Mouse (Mus musculus): Measurements from ENCODE around the gene Adrb1. TPM values are rescaled to one million over a fixed set of nuclear protein-coding genes. Genes with fewer than 3 reads are reported as not detected.

Adrb1 gene
- total RNA-seq, 4 experiments from 2014 or later: 1.5 to 3.1 (median 2.4) TPM

GRCm38 (mm10) chr19:56703238-56704097 is 18.5 kb upstream of the Adrb1 start:
- DNase-seq: no peak

DNA sequence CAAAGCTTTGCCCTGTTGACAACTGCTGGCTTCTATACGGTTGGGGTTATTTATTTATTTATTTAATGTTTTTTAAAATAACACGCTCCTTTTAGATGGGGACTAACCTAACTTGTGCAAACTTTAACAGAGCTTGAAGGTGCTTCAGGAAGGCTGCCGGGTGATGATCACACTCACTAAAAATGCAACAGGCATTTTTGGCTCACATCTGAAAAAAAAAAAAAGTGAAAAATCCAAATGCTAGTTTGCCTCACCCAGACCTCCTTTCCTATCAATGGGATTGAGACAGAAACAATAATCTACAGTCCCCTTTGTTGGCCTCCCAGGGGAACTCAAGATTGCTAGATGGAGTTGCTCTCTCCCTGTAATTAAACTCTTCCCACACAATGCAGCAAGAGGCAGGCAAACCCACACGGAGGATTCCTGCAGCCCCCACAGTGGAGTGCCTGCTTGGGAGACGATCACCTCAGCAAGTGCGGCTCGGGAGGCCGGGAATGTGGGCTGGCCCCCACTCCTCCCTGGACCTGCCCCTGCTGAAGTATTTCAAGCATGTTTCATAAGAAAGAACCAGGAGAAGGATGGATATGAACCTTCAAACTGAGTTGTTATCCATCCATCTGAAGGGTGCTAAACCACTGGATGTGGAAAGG is 16.8 kb upstream of the Adrb1 start:
- no peak for DNase-seq

- DNase-seq: no peak
These were observed 13.2 kb upstream of the Adrb1 start for GRCm38 (mm10) chr19:56708794-56709193.

DNA sequence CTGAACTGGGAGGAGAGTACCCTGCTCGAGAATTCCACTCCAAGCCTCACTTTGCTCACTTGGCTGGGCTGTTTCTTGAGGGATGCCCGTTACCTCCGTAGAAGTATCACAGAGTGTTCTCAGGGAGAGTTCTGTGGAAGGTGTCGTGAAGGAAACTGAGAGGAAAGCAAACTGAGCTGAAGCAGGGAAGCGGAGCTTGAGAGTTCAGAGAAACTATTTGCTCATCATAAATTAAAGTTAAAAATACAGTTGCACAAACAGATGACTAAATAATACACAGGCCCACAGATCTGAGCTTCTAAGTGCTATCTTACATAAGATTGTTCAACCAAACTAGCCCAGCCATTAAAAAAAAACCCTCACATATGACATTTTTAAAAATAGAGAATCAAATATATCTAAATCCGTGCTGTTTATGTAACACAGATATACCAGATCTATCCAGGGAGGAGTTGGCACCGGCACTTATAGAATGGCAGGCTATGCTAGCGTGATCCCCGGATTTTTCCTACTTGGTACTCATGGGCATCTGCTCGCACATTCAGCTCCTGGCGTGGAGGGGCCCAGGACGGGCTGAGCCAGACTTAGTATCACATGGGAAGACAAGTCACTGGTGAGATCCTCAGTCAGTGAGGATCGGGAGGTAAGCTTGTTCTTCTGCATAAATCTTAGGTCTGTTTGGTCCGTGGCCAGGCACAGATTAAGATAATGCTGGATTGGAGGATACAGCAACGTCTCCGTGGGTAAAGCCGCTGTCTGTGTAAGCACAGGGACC is 11.7 kb upstream of the Adrb1 start:
- no peak for DNase-seq

DNA sequence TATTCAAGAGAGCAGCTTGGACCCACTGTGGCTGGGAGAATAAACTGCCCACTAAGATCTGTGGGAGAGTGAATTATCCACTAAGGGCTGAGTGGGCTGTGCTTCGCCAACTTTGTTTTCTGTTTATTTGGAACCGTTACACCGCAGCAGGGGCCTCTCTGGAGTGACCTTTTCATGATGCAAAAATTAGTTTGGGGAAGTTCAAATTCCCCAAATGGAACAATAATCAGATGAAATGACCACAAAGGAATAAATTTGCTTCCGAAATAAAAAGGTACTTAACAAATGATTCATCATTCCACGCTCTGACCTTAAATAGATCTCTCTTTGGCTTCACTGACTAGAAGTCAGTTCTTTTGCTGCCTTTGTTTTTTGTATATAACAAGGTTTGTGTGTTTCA is 8.4 kb upstream of the Adrb1 start:
- no peak for DNase-seq

- no peak for DNase-seq
These were observed 7.3 kb upstream of the Adrb1 start for GRCm38 (mm10) chr19:56714661-56715170.

GRCm38 (mm10) chr19:56718046-56718445 is 4.0 kb upstream of the Adrb1 start:
- DNase-seq: no peak

DNA sequence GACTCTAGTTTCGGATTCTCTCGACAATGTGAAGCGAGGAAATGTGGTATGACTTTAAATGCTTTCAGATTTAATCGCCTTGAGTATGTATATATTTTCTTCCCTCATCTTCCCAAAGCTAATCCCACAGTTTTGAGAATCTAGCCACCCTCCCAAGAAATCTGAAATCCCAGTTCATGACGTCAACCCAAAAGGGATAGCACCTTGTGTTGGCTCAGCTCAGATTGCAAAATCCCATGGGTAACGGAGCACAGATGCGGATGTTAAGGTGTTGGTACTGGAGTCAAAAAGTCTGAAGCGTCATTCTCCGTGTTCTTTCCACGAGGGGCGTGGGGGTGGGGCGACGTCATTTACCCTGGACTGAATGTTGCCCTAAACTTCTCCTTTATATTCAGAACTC is 1.1 kb upstream of the Adrb1 start:
- no peak for DNase-seq

GRCm38 (mm10) chr19:56722291-56722707 is 300 bp downstream of the Adrb1 start:
- DNase-seq: no peak

DNA sequence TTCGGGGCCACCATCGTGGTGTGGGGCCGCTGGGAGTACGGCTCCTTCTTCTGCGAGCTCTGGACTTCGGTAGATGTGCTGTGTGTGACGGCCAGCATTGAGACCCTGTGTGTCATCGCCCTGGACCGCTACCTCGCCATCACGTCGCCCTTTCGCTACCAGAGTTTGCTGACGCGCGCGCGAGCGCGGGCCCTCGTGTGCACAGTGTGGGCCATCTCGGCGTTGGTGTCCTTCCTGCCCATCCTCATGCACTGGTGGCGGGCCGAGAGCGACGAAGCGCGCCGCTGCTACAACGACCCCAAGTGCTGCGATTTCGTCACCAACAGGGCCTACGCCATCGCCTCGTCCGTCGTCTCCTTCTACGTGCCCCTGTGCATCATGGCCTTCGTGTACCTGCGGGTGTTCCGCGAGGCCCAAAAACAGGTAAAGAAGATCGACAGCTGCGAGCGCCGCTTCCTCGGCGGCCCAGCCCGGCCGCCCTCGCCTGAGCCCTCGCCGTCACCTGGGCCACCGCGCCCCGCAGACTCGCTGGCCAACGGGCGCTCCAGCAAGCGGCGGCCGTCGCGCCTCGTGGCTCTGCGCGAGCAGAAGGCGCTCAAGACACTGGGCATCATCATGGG is 822 bp downstream of the Adrb1 start:
- DNase-seq: no peak

DNA sequence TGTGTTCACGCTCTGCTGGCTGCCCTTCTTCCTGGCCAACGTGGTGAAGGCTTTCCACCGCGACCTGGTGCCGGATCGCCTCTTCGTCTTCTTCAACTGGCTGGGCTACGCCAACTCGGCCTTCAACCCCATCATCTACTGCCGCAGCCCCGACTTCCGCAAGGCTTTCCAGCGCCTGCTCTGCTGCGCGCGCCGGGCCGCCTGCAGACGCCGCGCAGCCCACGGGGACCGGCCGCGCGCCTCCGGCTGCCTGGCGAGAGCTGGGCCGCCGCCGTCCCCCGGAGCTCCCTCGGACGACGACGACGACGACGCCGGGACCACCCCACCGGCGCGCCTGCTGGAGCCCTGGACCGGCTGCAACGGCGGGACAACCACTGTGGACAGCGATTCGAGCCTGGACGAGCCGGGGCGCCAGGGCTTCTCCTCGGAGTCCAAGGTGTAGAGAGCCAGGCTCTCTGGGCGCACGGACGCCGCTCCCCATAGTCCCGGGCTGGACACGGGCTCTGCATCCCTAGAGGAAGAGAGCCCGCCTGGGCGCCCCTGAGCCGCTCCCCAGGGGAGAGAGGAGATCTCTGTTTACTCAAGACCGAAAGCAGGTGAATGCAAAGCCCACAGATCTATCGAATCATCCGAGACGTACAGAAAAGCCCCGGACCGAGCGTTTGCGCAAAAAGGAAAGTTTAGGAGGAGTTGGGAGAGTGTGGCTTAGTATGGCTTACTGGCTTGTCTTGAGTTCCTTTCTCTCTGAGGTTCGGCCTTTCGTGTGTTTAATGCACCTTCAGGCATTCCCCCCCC is 1.5 kb downstream of the Adrb1 start:
- DNase-seq: no peak

GRCm38 (mm10) chr19:56724126-56724597 is 2.2 kb downstream of the Adrb1 start:
- DNase-seq: no peak

GRCm38 (mm10) chr19:56727170-56727877 is 5.3 kb downstream of the Adrb1 start:
- no peak for DNase-seq

- no peak for DNase-seq
These were observed 12.1 kb downstream of the Adrb1 start for GRCm38 (mm10) chr19:56734033-56734572.

GRCm38 (mm10) chr19:56735747-56736146 is 13.7 kb downstream of the Adrb1 start:
- no peak for DNase-seq

DNA sequence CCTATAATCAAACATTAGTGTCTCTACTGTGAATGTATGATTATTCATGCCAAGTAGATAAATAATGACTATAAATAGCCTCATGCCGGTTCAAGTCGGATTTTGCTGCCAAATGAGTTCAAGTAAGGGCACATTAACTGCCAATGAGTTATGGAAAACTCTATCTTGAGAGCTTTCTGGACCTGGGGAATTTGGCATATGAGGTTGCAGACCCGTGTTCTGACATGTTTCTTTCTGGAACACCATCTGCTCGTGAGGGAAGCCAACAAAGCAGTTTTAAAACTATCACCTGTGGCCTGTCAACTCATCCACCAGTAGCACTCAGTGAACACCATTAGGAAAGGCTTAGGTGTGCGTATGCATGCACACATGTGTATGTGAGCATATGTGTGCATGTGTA is 14.3 kb downstream of the Adrb1 start:
- DNase-seq: no peak

GRCm38 (mm10) chr19:56745061-56745460 is 23.1 kb downstream of the Adrb1 start:
- no peak for DNase-seq

DNA sequence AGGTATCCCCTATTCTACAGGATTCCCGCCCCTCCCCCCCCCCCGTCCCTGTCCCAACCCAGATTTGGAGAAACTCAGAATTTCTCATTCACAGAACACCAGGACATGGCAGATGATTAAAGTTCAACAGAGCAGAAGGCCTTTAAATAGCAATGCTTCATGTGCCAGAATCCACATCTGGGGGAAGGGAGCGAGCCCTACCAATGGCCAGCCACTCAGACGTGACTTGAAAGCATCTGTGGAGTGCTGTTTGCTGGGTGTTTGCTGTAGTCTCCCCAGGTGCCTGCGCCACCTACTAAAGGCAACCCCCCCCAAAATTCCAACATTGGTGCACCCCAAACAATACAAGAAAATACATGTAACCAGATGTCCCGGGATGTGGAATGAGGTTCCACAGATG is 23.5 kb downstream of the Adrb1 start:
- DNase-seq: no peak

- no peak for DNase-seq
These were observed 24.6 kb downstream of the Adrb1 start for GRCm38 (mm10) chr19:56746618-56747017.

DNA sequence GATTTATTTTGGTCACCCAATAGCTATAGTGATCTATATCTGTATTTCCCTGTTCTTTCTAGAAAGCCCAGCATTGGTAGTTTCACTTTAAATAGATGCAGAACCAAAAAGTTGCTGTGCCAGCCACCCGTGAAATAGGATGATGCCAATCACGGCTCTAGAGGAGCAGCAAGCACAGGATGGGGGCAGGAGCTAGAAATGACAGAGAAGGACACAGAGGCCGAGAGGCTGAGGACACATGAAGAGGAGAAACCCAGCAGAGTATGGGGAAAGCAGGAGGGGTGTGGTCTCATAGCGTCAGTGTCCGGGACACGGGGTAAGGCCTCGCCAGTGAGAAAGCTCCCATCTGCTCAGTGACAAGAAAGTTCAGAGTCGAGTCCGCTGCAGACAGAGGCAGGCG is 25.9 kb downstream of the Adrb1 start:
- no peak for DNase-seq

- no peak for DNase-seq
These were observed 27.3 kb downstream of the Adrb1 start for GRCm38 (mm10) chr19:56749343-56749742.

All from adrenal gland, adult 8-10 months (tissue).